Mouse (Mus musculus) adrenal gland, adult 10 weeks (tissue): Measurements from ENCODE around the gene Stat3. TPM values are rescaled to one million over a fixed set of nuclear protein-coding genes. Genes with fewer than 3 reads are reported as not detected.

Experiments used
- polyA plus RNA-seq: library from polyadenylated mRNA; stranded (reverse); fragments of 350-450 nt; fragmentation: Illumina TruSeq; extraction: RNeasy Lipid Tissue Mini Kit (QIAGEN cat#74804); gene quantifications from one replicate; pipeline ENCODE4 v1.2.3, GENCODE M21; 2014; ENCODE audit warnings: low read depth, low replicate concordance

Gene Stat3
- polyA plus RNA-seq, result 18.6 TPM

DNA sequence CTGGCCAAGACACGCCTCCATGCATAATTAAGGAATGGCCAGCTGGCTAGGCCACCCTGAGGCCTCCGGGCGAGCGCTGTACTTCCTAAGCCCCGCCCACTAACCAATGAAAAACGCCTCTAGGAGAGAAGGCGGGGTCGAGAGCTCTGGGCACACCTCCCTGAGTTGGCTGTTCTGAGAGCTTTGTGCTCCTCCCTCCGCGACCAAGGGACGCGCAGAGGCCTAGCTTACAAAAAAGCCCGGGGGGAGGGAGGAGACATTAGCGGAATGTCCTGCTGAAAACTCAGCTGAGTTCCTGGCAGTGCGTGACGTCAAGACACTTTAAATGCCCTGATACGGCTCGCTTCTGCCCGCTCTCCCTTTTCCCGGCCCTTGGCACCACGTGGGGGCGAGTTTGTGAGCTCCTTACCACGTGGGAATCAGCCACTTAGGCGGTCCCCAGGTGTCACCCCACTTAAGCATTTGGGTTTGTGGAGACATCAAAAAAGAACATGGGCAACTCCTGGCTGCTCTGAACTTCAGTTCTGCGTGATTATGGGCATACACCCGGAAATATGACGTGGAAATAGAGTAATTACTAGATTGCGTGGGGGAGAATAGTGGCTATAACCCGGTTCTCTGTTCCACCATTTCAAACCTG, at the start of gene Stat3:
TSS of gene Stat3 (minus strand) at position 29 of the 640 bp plus-strand sequence.

DNA sequence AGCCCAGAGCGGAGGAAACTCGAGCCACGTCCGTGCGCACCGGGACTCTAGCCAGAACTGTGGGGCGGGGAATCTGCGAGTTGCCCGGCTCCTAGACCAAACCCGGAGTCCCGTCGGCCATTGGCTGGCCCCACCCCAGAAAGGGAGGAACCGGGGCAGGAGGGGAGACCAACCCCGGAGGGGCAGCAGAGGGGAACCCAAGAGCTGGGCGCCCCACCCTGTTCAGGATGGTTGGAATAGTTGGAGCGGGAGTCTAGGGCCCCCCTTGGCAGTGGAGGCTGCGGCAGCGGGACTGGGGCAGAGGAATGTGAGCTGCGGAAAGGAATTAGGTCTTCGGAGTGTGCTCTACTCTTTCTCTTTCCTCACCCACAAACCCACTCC, 31.2 kb upstream of the Stat3 start, which contains the start of gene Cavin1:
TSS of gene Cavin1 (minus strand) at position 331 of the 381 bp plus-strand sequence.

DNA sequence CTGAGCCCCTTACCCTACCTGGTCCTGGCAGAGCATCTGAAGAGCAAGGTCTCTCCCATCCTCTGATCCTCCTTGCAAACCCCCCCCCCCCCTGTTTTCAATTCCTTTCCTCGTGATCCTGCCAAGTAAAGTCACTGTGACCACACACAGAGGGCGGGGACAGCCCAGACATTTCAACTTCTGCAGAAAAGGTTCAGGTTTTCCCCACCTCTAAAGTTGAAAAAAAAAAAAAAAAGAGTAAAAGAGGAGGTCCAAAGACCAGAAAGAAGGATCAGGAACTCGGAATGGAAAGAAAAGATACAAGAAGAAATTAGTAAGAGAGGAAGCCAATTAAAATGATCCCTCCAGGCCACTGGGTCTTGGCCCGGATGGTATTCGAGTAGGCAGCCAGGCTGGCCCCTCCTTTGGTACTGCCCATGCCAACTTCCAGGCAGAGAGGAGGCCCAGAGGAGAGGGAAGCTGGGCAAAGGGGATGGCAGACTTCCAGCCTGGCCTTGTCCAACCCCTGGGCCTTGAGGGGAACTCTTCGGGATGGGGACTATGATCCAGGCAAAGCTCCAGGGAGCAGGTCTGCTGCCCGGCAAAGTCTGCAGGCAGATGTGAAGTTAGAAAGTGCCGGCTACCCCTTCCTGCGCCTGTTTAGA, 80.3 kb downstream of the Stat3 start, which contains the start of gene Stat5a:
TSS of gene Stat5a (plus strand) at position 417 of the 644 bp plus-strand sequence.

DNA sequence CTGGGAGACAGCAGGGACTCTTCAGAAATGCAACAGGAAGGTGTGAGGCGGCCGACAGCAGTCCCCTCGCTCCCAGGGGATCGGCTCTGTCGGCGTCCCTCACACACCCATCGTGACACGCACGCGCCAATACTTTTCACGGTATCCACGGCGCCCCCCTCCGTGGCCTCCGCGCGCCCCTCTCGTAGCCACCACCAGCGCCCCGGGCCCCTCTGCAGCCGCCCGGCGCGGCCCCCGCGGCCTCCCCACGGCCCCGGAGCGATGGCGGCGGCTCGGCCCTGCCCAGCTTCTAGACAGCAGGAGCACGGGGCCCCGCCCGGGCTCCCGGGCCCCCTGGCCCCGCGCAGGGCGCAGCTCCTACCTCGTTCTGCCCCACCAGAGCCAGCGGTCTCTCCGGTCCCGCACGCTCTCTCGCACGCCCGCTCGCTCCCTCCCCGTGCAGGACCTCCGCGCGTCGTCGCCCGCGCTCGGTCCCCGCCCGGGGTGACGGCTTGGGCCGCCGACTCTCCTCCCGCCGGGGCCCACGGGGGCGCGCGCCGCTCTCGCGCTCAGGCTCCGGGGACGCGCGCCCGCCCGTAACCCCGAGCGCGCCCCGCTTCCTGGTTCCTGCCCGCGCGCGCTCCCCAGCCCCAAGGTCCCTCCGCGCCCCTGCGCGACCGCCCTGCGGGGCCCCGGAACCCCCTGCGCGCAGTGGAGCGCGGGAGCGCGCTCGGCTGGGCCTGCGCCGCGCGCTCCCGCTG, 89.1 kb downstream of the Stat3 start, which contains the start of gene Stat5b:
TSS of gene Stat5b (minus strand) at position 687 of the 740 bp plus-strand sequence.

Other genes starting within 250 kb of the Stat3 start
- gene Zfp385c, start 247.1 kb downstream of the Stat3 start, polyA plus RNA-seq, result not detected
- gene Dhx58, start 235.3 kb downstream of the Stat3 start, polyA plus RNA-seq, result 7.8 TPM
- gene Kat2a, start 227.1 kb downstream of the Stat3 start, polyA plus RNA-seq, result 3.3 TPM
- gene Hspb9, start 225.7 kb downstream of the Stat3 start, polyA plus RNA-seq, result not detected
- gene Rab5c, start 201.3 kb downstream of the Stat3 start, polyA plus RNA-seq, result 51.3 TPM
- gene Kcnh4, start 179.6 kb downstream of the Stat3 start, polyA plus RNA-seq, result not detected
- gene Hcrt, start 176.6 kb downstream of the Stat3 start, polyA plus RNA-seq, result not detected
- gene Ghdc, start 168.6 kb downstream of the Stat3 start, polyA plus RNA-seq, result 4.3 TPM
- gene Stat5b, start 88.8 kb downstream of the Stat3 start, polyA plus RNA-seq, result 11.6 TPM
- gene Stat5a, start 80.2 kb downstream of the Stat3 start, polyA plus RNA-seq, result 5.2 TPM
- gene Cavin1, start 31.3 kb upstream of the Stat3 start, polyA plus RNA-seq, result 126 TPM
- 131 TPM for gene Atp6v0a1, start 69.9 kb upstream of the Stat3 start, polyA plus RNA-seq
- gene Naglu, start 130.5 kb upstream of the Stat3 start, polyA plus RNA-seq, result 0.76 TPM
- not detected for gene Hsd17b1, start 138.9 kb upstream of the Stat3 start, polyA plus RNA-seq
- gene Coasy, start 143.0 kb upstream of the Stat3 start, polyA plus RNA-seq, result 5.5 TPM
- gene Mlx, start 147.7 kb upstream of the Stat3 start, polyA plus RNA-seq, result 51.7 TPM
- gene Psmc3ip, start 155.9 kb upstream of the Stat3 start, polyA plus RNA-seq, result 4.3 TPM
- 40.1 TPM for gene Retreg3, start 180.4 kb upstream of the Stat3 start, polyA plus RNA-seq
- 3.0 TPM for gene Tubg1, start 180.4 kb upstream of the Stat3 start, polyA plus RNA-seq
- gene Tubg2, start 216.4 kb upstream of the Stat3 start, polyA plus RNA-seq, result not detected
- gene Cntnap1, start 231.0 kb upstream of the Stat3 start, polyA plus RNA-seq, result 0.17 TPM
- not detected for gene Plekhh3, start 231.8 kb upstream of the Stat3 start, polyA plus RNA-seq
- not detected for gene Ccr10, start 235.9 kb upstream of the Stat3 start, polyA plus RNA-seq